29 mouse cellular contexts compared by ENCODE assay signal in the genomic region with DNA sequence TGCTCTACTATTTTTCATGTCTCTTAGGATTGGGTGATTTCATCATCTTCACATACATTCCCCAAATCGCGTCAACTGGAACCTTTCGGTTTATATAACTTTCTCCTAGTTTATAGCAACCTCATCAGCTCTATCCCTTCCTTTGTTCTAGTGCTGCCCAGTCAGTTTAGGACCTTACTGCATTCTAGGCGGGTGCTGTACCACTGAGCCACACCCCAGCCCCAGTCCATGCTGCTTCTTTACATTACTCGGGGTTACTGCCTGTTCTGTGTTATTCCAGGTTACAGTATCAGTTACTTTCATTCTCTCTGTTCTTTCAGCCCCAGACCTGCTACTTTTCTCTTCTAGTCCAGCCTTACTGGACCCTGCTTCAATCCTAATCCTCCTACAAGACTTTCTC. TPM values are rescaled to one million over a fixed set of nuclear protein-coding genes. Genes with fewer than 3 reads are reported as not detected.
DNase-seq lines count a peak whose midpoint lies in the region; ATAC-seq lines count a peak whose summit lies in the region.
"Had no signal": no experiment of that assay in that cellular context is flagged by ENCODE, and none has a peak within 500 bp of the region (broad histone marks: within the 10 kb centered on the region; RNA-seq: fewer than 3 reads in every experiment).

No protein-coding gene starts in this region.

- peak; percentile 41 for DNase-seq in liver
- no peak for DNase-seq in liver, embryonic 13.5 days
- no peak for DNase-seq in heart, adult 18-20 months
- no peak for DNase-seq in embryo, embryonic 10.5 days (ENCODE audit: low spot score)
- DNase-seq in right cerebral cortex, postnatal 10 days (ENCODE audit: low spot score in 2 of 2): no peak
- DNase-seq: adrenal gland, postnatal 10 days; adrenal gland, postnatal 36 days; cerebellum, adult 2 months; cerebellum, adult 9-11 months; cerebellum, postnatal 25 days; embryo, embryonic 11 days; gastrocnemius, postnatal 25 days; heart, adult 2 months; heart, postnatal 14 days; heart, postnatal 4 days had no signal

- peak; percentile 65 for ATAC-seq in liver, embryonic 13.5 days (ENCODE audit: low read depth)
- ATAC-seq in liver, embryonic 16.5 days (ENCODE audit: low read depth): peak; percentile 68
- no peak for ATAC-seq in intestine, embryonic 15.5 days
- ATAC-seq: forebrain, embryonic 15.5 days; hindbrain, postnatal 0 days; Patski had no signal

- peak overlapping the region; percentile 31 for H3K4me2 ChIP-seq in liver, embryonic 13.5 days
- H3K4me2 ChIP-seq in liver, embryonic 16.5 days (ENCODE audit: low read depth, low read length): no peak overlapping the region
- H3K4me2 ChIP-seq in intestine, embryonic 15.5 days (replicated peaks): no peak overlapping the region
- H3K4me2 ChIP-seq: embryonic facial prominence, embryonic 13.5 days; forebrain, embryonic 12.5 days; forebrain, embryonic 15.5 days; heart, embryonic 13.5 days; hindbrain, embryonic 14.5 days had no signal

- peaks cover 80% of the 10 kb centered on the region for H3K36me3 ChIP-seq in erythroblast, embryonic 14.5 days (ENCODE audit: control insufficient read depth)
- peaks cover 11% of the 10 kb centered on the region; the same call in 1 of the 2 replicates for H3K36me3 ChIP-seq in liver, embryonic 13.5 days
- no peaks in the 10 kb centered on the region; the same call in 1 of the 2 replicates for H3K36me3 ChIP-seq in liver, embryonic 16.5 days (ENCODE audit: control insufficient read depth, insufficient read depth)
- no peaks in the 10 kb centered on the region for H3K36me3 ChIP-seq in intestine, embryonic 15.5 days
- H3K36me3 ChIP-seq: embryonic facial prominence, embryonic 13.5 days; forebrain, embryonic 12.5 days; forebrain, embryonic 15.5 days; heart, embryonic 10.5 days had no signal

- H3K9me3 ChIP-seq in erythroblast, embryonic 14.5 days (ENCODE audit: control insufficient read depth, low read length): no peaks in the 10 kb centered on the region
- H3K9me3 ChIP-seq in liver, embryonic 13.5 days (replicated peaks): no peaks in the 10 kb centered on the region
- H3K9me3 ChIP-seq in liver, embryonic 16.5 days (replicated peaks; ENCODE audit: control insufficient read depth, low read length): no peaks in the 10 kb centered on the region
- no peaks in the 10 kb centered on the region for H3K9me3 ChIP-seq in intestine, embryonic 15.5 days
- H3K9me3 ChIP-seq: embryonic facial prominence, embryonic 10.5 days; embryonic facial prominence, embryonic 13.5 days; forebrain, embryonic 12.5 days; forebrain, embryonic 15.5 days; G1E; heart, embryonic 10.5 days; heart, embryonic 13.5 days had no signal

- WGBS in liver, embryonic 13.5 days (ENCODE audit: insufficient replicate concordance): 67% methylated on average over 5 of the region's 5 CpGs
- WGBS in liver, embryonic 16.5 days (ENCODE audit: insufficient replicate concordance): 60% methylated on average over 5 of the region's 5 CpGs
- WGBS in intestine, embryonic 15.5 days: 91% methylated on average over 5 of the region's 5 CpGs

- peak overlapping the region; percentile 23; the same call in 1 of the 2 replicates for H3K9ac ChIP-seq in liver, embryonic 13.5 days
- H3K9ac ChIP-seq in liver, embryonic 16.5 days (ENCODE audit: low read depth, low read length): no peak overlapping the region
- no peak overlapping the region for H3K9ac ChIP-seq in intestine, embryonic 15.5 days
- H3K9ac ChIP-seq: embryonic facial prominence, embryonic 13.5 days; forebrain, embryonic 12.5 days; forebrain, embryonic 15.5 days; heart, embryonic 13.5 days; hindbrain, embryonic 14.5 days had no signal

- H3K27me3 ChIP-seq in erythroblast, embryonic 14.5 days (ENCODE audit: control insufficient read depth): no peaks in the 10 kb centered on the region
- H3K27me3 ChIP-seq in liver, embryonic 13.5 days: no peaks in the 10 kb centered on the region
- H3K27me3 ChIP-seq in liver, embryonic 16.5 days (ENCODE audit: control insufficient read depth, insufficient read depth, low read depth, low read length): no peaks in the 10 kb centered on the region
- H3K27me3 ChIP-seq in intestine, embryonic 15.5 days (replicated peaks): no peaks in the 10 kb centered on the region
- H3K27me3 ChIP-seq: CH12.LX; embryonic facial prominence, embryonic 13.5 days; forebrain, embryonic 12.5 days; forebrain, embryonic 15.5 days; heart, embryonic 13.5 days; Patski had no signal

- peak overlapping the region; percentile 9 for H3K4me3 ChIP-seq in erythroblast, embryonic 14.5 days (replicated peaks)
- H3K4me3 ChIP-seq in liver, embryonic 13.5 days (replicated peaks): no peak overlapping the region
- no peak overlapping the region for H3K4me3 ChIP-seq in liver, embryonic 16.5 days (ENCODE audit: low read depth, low read length)
- no peak overlapping the region for H3K4me3 ChIP-seq in intestine, embryonic 15.5 days (replicated peaks)
- H3K4me3 ChIP-seq: embryonic facial prominence, embryonic 10.5 days; embryonic facial prominence, embryonic 13.5 days; forebrain, embryonic 12.5 days; forebrain, embryonic 15.5 days; heart, adult 2 months; heart, embryonic 10.5 days; heart, embryonic 13.5 days had no signal

- peaks cover 72% of the 10 kb centered on the region for H3K4me1 ChIP-seq in erythroblast, embryonic 14.5 days (ENCODE audit: control insufficient read depth)
- H3K4me1 ChIP-seq in liver, embryonic 13.5 days (replicated peaks): peaks cover 76% of the 10 kb centered on the region
- peaks cover 41% of the 10 kb centered on the region for H3K4me1 ChIP-seq in liver, embryonic 16.5 days (ENCODE audit: control insufficient read depth, low read depth, low read length)
- H3K4me1 ChIP-seq in intestine, embryonic 15.5 days (replicated peaks): no peaks in the 10 kb centered on the region
- H3K4me1 ChIP-seq: embryonic facial prominence, embryonic 13.5 days; forebrain, embryonic 15.5 days had no signal

- peak overlapping the region; percentile 89 for H3K27ac ChIP-seq in liver, embryonic 13.5 days
- H3K27ac ChIP-seq in liver, embryonic 16.5 days (ENCODE audit: low read length): peak overlapping the region; percentile 19; the same call in 1 of the 2 replicates
- H3K27ac ChIP-seq in intestine, embryonic 15.5 days: no peak overlapping the region
- H3K27ac ChIP-seq: embryonic facial prominence, embryonic 10.5 days; embryonic facial prominence, embryonic 13.5 days; forebrain, embryonic 12.5 days; forebrain, embryonic 15.5 days; heart, adult 2 months; hindbrain, embryonic 14.5 days; hindbrain, postnatal 0 days had no signal

RNA-seq across cellular contexts. Expression of a gene that starts 13.0 kb away (rescaled TPM):
- 1.4 and 2.6 TPM in 2 replicates for polyA plus RNA-seq in erythroblast, embryonic 14.5 days (2012)
- polyA plus RNA-seq in liver, embryonic 13.5 days (2015; fragmentation: Nextera tagmentation; extraction: Ambion mirVana): 16.5 and 18.3 TPM in 2 replicates
- 12.2 and 15.0 TPM in 2 replicates for polyA plus RNA-seq in liver, embryonic 16.5 days (2015; fragmentation: Nextera tagmentation; extraction: Ambion mirVana)
- total RNA-seq in heart, adult 18-20 months (2021): 10 to 100 TPM in 1 of 2 experiments, 1 to 10 TPM in 1; 9.1 to 10.9 TPM
- polyA plus RNA-seq in intestine, embryonic 15.5 days (2015; fragmentation: Nextera tagmentation; extraction: Ambion mirVana): 22.3 and 22.7 TPM in 2 replicates

RNA-seq across cellular contexts. Expression of a gene that starts 13.2 kb away (rescaled TPM):
- polyA plus RNA-seq in erythroblast, embryonic 14.5 days (2012): 0.14 and 0.55 TPM in 2 replicates
- 10.6 and 15.1 TPM in 2 replicates for polyA plus RNA-seq in liver, embryonic 13.5 days (2015; fragmentation: Nextera tagmentation; extraction: Ambion mirVana)
- 10.0 and 10.2 TPM in 2 replicates for polyA plus RNA-seq in liver, embryonic 16.5 days (2015; fragmentation: Nextera tagmentation; extraction: Ambion mirVana)
- under 1 TPM; 0.21 to 0.89 TPM for total RNA-seq in heart, adult 18-20 months (2021)
- polyA plus RNA-seq in intestine, embryonic 15.5 days (2015; fragmentation: Nextera tagmentation; extraction: Ambion mirVana): 9.4 and 12.1 TPM in 2 replicates
